Mouse (Mus musculus) kidney, adult 9 months (tissue): Measurements from ENCODE around the gene Qrich2.

Experiments
- DNase-seq: peaks from one replicate; pipeline ENCODE4 v3.0.0; 2022

Gene Qrich2

GRCm38 (mm10) chr11:116443311-116443710 is 22.7 kb downstream of the Qrich2 start:
- DNase-seq = no peak

GRCm38 (mm10) chr11:116442867-116443177 is 23.2 kb downstream of the Qrich2 start:
- DNase-seq = no peak

- no peak for DNase-seq
Observed at GRCm38 (mm10) chr11:116442129-116442866, 23.7 kb downstream of the Qrich2 start.

GRCm38 (mm10) chr11:116440408-116441068 is 25.5 kb downstream of the Qrich2 start:
- DNase-seq = peak; percentile 33

GRCm38 (mm10) chr11:116439269-116440240 is 26.5 kb downstream of the Qrich2 start:
- peak; percentile 18 for DNase-seq

GRCm38 (mm10) chr11:116437541-116437940 is 28.5 kb downstream of the Qrich2 start:
- DNase-seq = no peak

- DNase-seq = peak; percentile 66
Observed at GRCm38 (mm10) chr11:116436725-116437331, 29.2 kb downstream of the Qrich2 start.

GRCm38 (mm10) chr11:116435992-116436724 is 29.9 kb downstream of the Qrich2 start:
- no peak for DNase-seq

GRCm38 (mm10) chr11:116434967-116435752 is 30.9 kb downstream of the Qrich2 start:
- peak; percentile 88 for DNase-seq

- DNase-seq = peak; percentile 63
Observed at GRCm38 (mm10) chr11:116434287-116434966, 31.6 kb downstream of the Qrich2 start.

- peak; percentile 100 for DNase-seq
Observed at GRCm38 (mm10) chr11:116433356-116434286, 32.4 kb downstream of the Qrich2 start, which contains the start of gene Ubald2. Ubald2 (plus strand) TSS chr11:116434094.

- DNase-seq = no peak
Observed at GRCm38 (mm10) chr11:116432593-116433355, 33.3 kb downstream of the Qrich2 start.

GRCm38 (mm10) chr11:116432127-116432526 is 33.9 kb downstream of the Qrich2 start:
- DNase-seq = no peak

- peak; percentile 77 for DNase-seq
Observed at GRCm38 (mm10) chr11:116431428-116432077, 34.5 kb downstream of the Qrich2 start.

GRCm38 (mm10) chr11:116430723-116431427 is 35.2 kb downstream of the Qrich2 start:
- DNase-seq = peak; percentile 64

GRCm38 (mm10) chr11:116429862-116430613 is 36.0 kb downstream of the Qrich2 start:
- DNase-seq = no peak
